Mouse (Mus musculus): ENCODE measurements at regions not wholly inside any gene's neighbourhood (a gene's known extent, or its start where the extent isn't known, plus 50 kb on each side); places are given as distances from the start of the nearest gene placed in this dataset.
A peak's percentile ranks its signal among the peaks of the same experiment; 100 is the strongest.

GRCm38 (mm10) chr13:60303561-60303960 lies 126.4 kb upstream of the Gas1 start:
- DNase-seq = no peak

GRCm38 (mm10) chr13:60305028-60305810 lies 128.1 kb upstream of the Gas1 start:
- DNase-seq = no peak

- DNase-seq = no peak
These were observed 131.1 kb upstream of the Gas1 start for GRCm38 (mm10) chr13:60308062-60308801.

- DNase-seq = no peak
These were observed 132.3 kb upstream of the Gas1 start for GRCm38 (mm10) chr13:60309482-60309881.

- DNase-seq = no peak
These were observed 132.8 kb upstream of the Gas1 start for GRCm38 (mm10) chr13:60309926-60310325.

GRCm38 (mm10) chr13:60312397-60313085 lies 135.4 kb upstream of the Gas1 start:
- DNase-seq = no peak

- DNase-seq = no peak
These were observed 141.4 kb upstream of the Gas1 start for GRCm38 (mm10) chr13:60318436-60319020.

GRCm38 (mm10) chr13:60319268-60319667 lies 142.1 kb upstream of the Gas1 start:
- no peak for DNase-seq

- DNase-seq = no peak
These were observed 142.9 kb upstream of the Gas1 start for GRCm38 (mm10) chr13:60319861-60320602.

GRCm38 (mm10) chr13:60322579-60322978 lies 145.4 kb upstream of the Gas1 start:
- no peak for DNase-seq

GRCm38 (mm10) chr13:60330475-60331258 lies 153.5 kb upstream of the Gas1 start:
- DNase-seq = no peak

- no peak for DNase-seq
These were observed 159.0 kb upstream of the Gas1 start for GRCm38 (mm10) chr13:60336196-60336595.

- peak; percentile 38 for DNase-seq
These were observed 160.2 kb upstream of the Gas1 start for GRCm38 (mm10) chr13:60337383-60337782.

GRCm38 (mm10) chr13:60338107-60338506 lies 160.9 kb upstream of the Gas1 start:
- DNase-seq = no peak

- no peak for DNase-seq
These were observed 162.9 kb upstream of the Gas1 start for GRCm38 (mm10) chr13:60340068-60340467.

- peak; percentile 81 for DNase-seq
These were observed 170.7 kb upstream of the Gas1 start for GRCm38 (mm10) chr13:60347881-60348280.

- no peak for DNase-seq
These were observed 171.3 kb upstream of the Gas1 start for GRCm38 (mm10) chr13:60348438-60348837.

GRCm38 (mm10) chr13:60355707-60356490 lies 178.7 kb upstream of the Gas1 start:
- DNase-seq = no peak

GRCm38 (mm10) chr13:60358408-60359060 lies 181.4 kb upstream of the Gas1 start:
- no peak for DNase-seq

Data from gastrocnemius, postnatal 10 days (tissue).